In genomic region chr13:110897621-110898020, GRCm38 (mm10) we compare ENCODE assay signal across 13 mouse cellular contexts.
DNase-seq lines count a peak whose midpoint lies in the region; ATAC-seq and TF ChIP-seq lines count a peak whose summit lies in the region.
"Had no signal": no experiment of that assay in that cellular context is flagged by ENCODE, and none has a peak within 500 bp of the region (broad histone marks: within the 10 kb centered on the region; RNA-seq: fewer than 3 reads in every experiment).

No protein-coding gene starts in this region.

- no peak overlapping the region for H3K27ac ChIP-seq in hindbrain, postnatal 0 days
- H3K27ac ChIP-seq in hindbrain, embryonic 16.5 days (ENCODE audit: low read depth, low read length): no peak overlapping the region
- 0 out of 2 replicates have a peak overlapping the region, but pooled peaks have one; percentile 6 for H3K27ac ChIP-seq in lung, embryonic 16.5 days (ENCODE audit: low read length)
- H3K27ac ChIP-seq in forebrain, postnatal 0 days (ENCODE audit: low read depth, low read length): no peak overlapping the region
- H3K27ac ChIP-seq: hindbrain, embryonic 15.5 days; limb, embryonic 15.5 days; macrophage; midbrain, embryonic 13.5 days had no signal

- TF ChIP-seq POLR2A in lung, adult 2 months (IDR thresholded peaks at IDR 0.05; ENCODE audit: borderline replicate concordance, extremely low read depth, low read depth, low read length): no peak
- TF ChIP-seq POLR2A in brain, embryonic 14.5 days (IDR thresholded peaks at IDR 0.05; ENCODE audit: borderline replicate concordance, extremely low read depth, insufficient read depth, insufficient read length, poor library complexity, severe bottlenecking): no peak
- no peak for TF ChIP-seq POLR2A in myocyte (IDR thresholded peaks at IDR 0.05; ENCODE audit: insufficient read length, low read depth)

- no peak for TF ChIP-seq CTCF in hindbrain, postnatal 0 days (IDR thresholded peaks at IDR 0.05; ENCODE audit: low read depth)
- TF ChIP-seq CTCF in lung, adult 2 months (IDR thresholded peaks at IDR 0.05; ENCODE audit: insufficient read depth, low read length): no peak
- no peak for TF ChIP-seq CTCF in brain, embryonic 14.5 days (IDR thresholded peaks at IDR 0.05; ENCODE audit: borderline replicate concordance, extremely low read depth, insufficient read depth, insufficient read length)
- TF ChIP-seq CTCF in forebrain, postnatal 0 days (IDR thresholded peaks at IDR 0.05; ENCODE audit: low read depth): no peak

- no peaks in the 10 kb centered on the region for H3K79me2 ChIP-seq in myocyte (ENCODE audit: control insufficient read depth, insufficient read depth)

- no peak for ATAC-seq in hindbrain, postnatal 0 days
- ATAC-seq in hindbrain, embryonic 16.5 days: no peak
- no peak for ATAC-seq in lung, embryonic 16.5 days (ENCODE audit: low read depth)
- no peak for ATAC-seq in forebrain, postnatal 0 days
- ATAC-seq: CD4-positive, CD25-positive, alpha-beta regulatory T cell, adult 4 months; midbrain, embryonic 13.5 days had no signal

- H3K4me1 ChIP-seq in hindbrain, postnatal 0 days (ENCODE audit: insufficient read depth, low read length): no peaks in the 10 kb centered on the region
- no peaks in the 10 kb centered on the region for H3K4me1 ChIP-seq in hindbrain, embryonic 16.5 days (ENCODE audit: control insufficient read depth, insufficient read depth, low read depth, low read length)
- peaks cover 22% of the 10 kb centered on the region for H3K4me1 ChIP-seq in lung, embryonic 16.5 days (replicated peaks; ENCODE audit: control insufficient read depth, insufficient read depth, low read length)
- peaks cover 6% of the 10 kb centered on the region for H3K4me1 ChIP-seq in lung, adult 2 months (ENCODE audit: control insufficient read depth, insufficient read depth, low read length)
- H3K4me1 ChIP-seq in forebrain, postnatal 0 days (ENCODE audit: insufficient read depth): no peaks in the 10 kb centered on the region
- H3K4me1 ChIP-seq: hindbrain, embryonic 15.5 days; midbrain, embryonic 13.5 days had no signal

- H3K4me2 ChIP-seq in hindbrain, postnatal 0 days (ENCODE audit: low read depth, low read length): no peak overlapping the region
- no peak overlapping the region for H3K4me2 ChIP-seq in hindbrain, embryonic 16.5 days (ENCODE audit: low read length)
- no peak overlapping the region for H3K4me2 ChIP-seq in lung, embryonic 16.5 days (ENCODE audit: low read depth, low read length)
- peak overlapping the region; percentile 70 for H3K4me2 ChIP-seq in myocyte (ENCODE audit: low read depth)
- no peak overlapping the region for H3K4me2 ChIP-seq in forebrain, postnatal 0 days (ENCODE audit: low read depth)
- H3K4me2 ChIP-seq: hindbrain, embryonic 15.5 days; limb, embryonic 15.5 days; midbrain, embryonic 13.5 days had no signal

- DNase-seq in hindbrain, postnatal 0 days (ENCODE audit: low spot score): peak; percentile 31
- DNase-seq in lung, adult 2 months: no peak
- peak; percentile 42 for DNase-seq in brain, embryonic 14.5 days (ENCODE audit: low read depth)
- DNase-seq in forebrain, postnatal 0 days: no peak
- DNase-seq: cerebellum, adult 2 months had no signal

- no peaks in the 10 kb centered on the region for H3K27me3 ChIP-seq in hindbrain, postnatal 0 days (ENCODE audit: insufficient read depth, low read length)
- no peaks in the 10 kb centered on the region for H3K27me3 ChIP-seq in hindbrain, embryonic 16.5 days (replicated peaks; ENCODE audit: control insufficient read depth, insufficient read depth, low read length)
- no peaks in the 10 kb centered on the region for H3K27me3 ChIP-seq in lung, embryonic 16.5 days (ENCODE audit: control insufficient read depth, insufficient read depth, low read depth, low read length)
- H3K27me3 ChIP-seq in myocyte (ENCODE audit: control insufficient read depth, insufficient read depth, insufficient read length): no peaks in the 10 kb centered on the region
- H3K27me3 ChIP-seq in forebrain, postnatal 0 days (ENCODE audit: insufficient read depth, low read length): no peaks in the 10 kb centered on the region
- H3K27me3 ChIP-seq: hindbrain, embryonic 15.5 days; limb, embryonic 15.5 days; midbrain, embryonic 13.5 days had no signal

- H3K9me3 ChIP-seq in hindbrain, postnatal 0 days (ENCODE audit: low read length): no peaks in the 10 kb centered on the region
- H3K9me3 ChIP-seq in hindbrain, embryonic 16.5 days (ENCODE audit: control insufficient read depth, low read length): no peaks in the 10 kb centered on the region
- H3K9me3 ChIP-seq in lung, embryonic 16.5 days (ENCODE audit: control insufficient read depth, low read length): no peaks in the 10 kb centered on the region
- H3K9me3 ChIP-seq in forebrain, postnatal 0 days (ENCODE audit: low read length): no peaks in the 10 kb centered on the region
- H3K9me3 ChIP-seq: hindbrain, embryonic 15.5 days; limb, embryonic 15.5 days; midbrain, embryonic 13.5 days had no signal

- no peak overlapping the region for H3K9ac ChIP-seq in hindbrain, postnatal 0 days (replicated peaks; ENCODE audit: low read length)
- H3K9ac ChIP-seq in hindbrain, embryonic 16.5 days (ENCODE audit: low read depth, low read length): no peak overlapping the region
- H3K9ac ChIP-seq in lung, embryonic 16.5 days (ENCODE audit: low read length): no peak overlapping the region
- H3K9ac ChIP-seq in forebrain, postnatal 0 days: no peak overlapping the region
- H3K9ac ChIP-seq: hindbrain, embryonic 15.5 days; limb, embryonic 15.5 days; midbrain, embryonic 13.5 days had no signal

- H3K36me3 ChIP-seq in hindbrain, postnatal 0 days (ENCODE audit: insufficient read depth, low read length): no peaks in the 10 kb centered on the region
- H3K36me3 ChIP-seq in hindbrain, embryonic 16.5 days (ENCODE audit: control insufficient read depth, insufficient read depth, low read length): no peaks in the 10 kb centered on the region
- H3K36me3 ChIP-seq in lung, embryonic 16.5 days (ENCODE audit: control insufficient read depth, insufficient read depth, low read length): no peaks in the 10 kb centered on the region
- no peaks in the 10 kb centered on the region for H3K36me3 ChIP-seq in myocyte (ENCODE audit: control insufficient read depth, insufficient read depth)
- H3K36me3 ChIP-seq in forebrain, postnatal 0 days (ENCODE audit: insufficient read depth): no peaks in the 10 kb centered on the region
- H3K36me3 ChIP-seq: hindbrain, embryonic 15.5 days; limb, embryonic 15.5 days; midbrain, embryonic 13.5 days had no signal

- 65% methylated on average over 4 of the region's 4 CpGs for WGBS in hindbrain, postnatal 0 days
- WGBS in hindbrain, embryonic 16.5 days: 67% methylated on average over 4 of the region's 4 CpGs
- WGBS in lung, embryonic 16.5 days: 30% methylated on average over 4 of the region's 4 CpGs
- 41% methylated on average over 4 of the region's 4 CpGs for WGBS in lung, adult 2 months
- 63% methylated on average over 4 of the region's 4 CpGs for WGBS in forebrain, postnatal 0 days

- H3K4me3 ChIP-seq in hindbrain, postnatal 0 days (ENCODE audit: low read length): no peak overlapping the region
- no peak overlapping the region for H3K4me3 ChIP-seq in hindbrain, embryonic 16.5 days (ENCODE audit: low read length)
- H3K4me3 ChIP-seq in lung, embryonic 16.5 days (ENCODE audit: low read length): no peak overlapping the region
- H3K4me3 ChIP-seq in lung, adult 2 months (replicated peaks; ENCODE audit: extremely low read depth, low read depth, low read length): no peak overlapping the region
- no peak overlapping the region for H3K4me3 ChIP-seq in myocyte
- no peak overlapping the region for H3K4me3 ChIP-seq in forebrain, postnatal 0 days (ENCODE audit: low read depth, low read length)
- H3K4me3 ChIP-seq: hindbrain, embryonic 15.5 days; limb, embryonic 15.5 days; midbrain, embryonic 13.5 days had no signal

- no peak overlapping the region for H3ac ChIP-seq in myocyte (ENCODE audit: control insufficient read depth, insufficient read length)

TF ChIP-seq in myocyte, 11 proteins besides CTCF, POLR2A, EP300 and RAD21:
- no peak for TF ChIP-seq SRF (IDR thresholded peaks at IDR 0.05; ENCODE audit: control insufficient read depth, insufficient read length, low read depth)

Comparison
In these comparisons a context has a peak if more than half of its experiments do, and no peak if none do; other contexts are left out.
1. DNase-seq: peak in hindbrain, postnatal 0 days (single experiment) and brain, embryonic 14.5 days (single experiment); none in lung, adult 2 months (single experiment) and forebrain, postnatal 0 days (single experiment).